In genomic region chr15:10645101-10645500, GRCm38 (mm10) we compare ENCODE assay signal across 17 mouse cellular contexts.
DNase-seq lines count a peak whose midpoint lies in the region; ATAC-seq and TF ChIP-seq lines count a peak whose summit lies in the region.
"Had no signal": no experiment of that assay in that cellular context is flagged by ENCODE, and none has a peak within 500 bp of the region (broad histone marks: within the 10 kb centered on the region; RNA-seq: fewer than 3 reads in every experiment).

No protein-coding gene starts in this region.

- no peaks in the 10 kb centered on the region for H3K27me3 ChIP-seq in intestine, embryonic 15.5 days (replicated peaks)
- H3K27me3 ChIP-seq in intestine, postnatal 0 days (replicated peaks; ENCODE audit: control insufficient read depth, insufficient read depth, low read length) = no peaks in the 10 kb centered on the region
- no peaks in the 10 kb centered on the region for H3K27me3 ChIP-seq in liver, embryonic 16.5 days (ENCODE audit: control insufficient read depth, insufficient read depth, low read depth, low read length)
- H3K27me3 ChIP-seq in liver, embryonic 11.5 days (replicated peaks; ENCODE audit: control insufficient read depth, insufficient read depth, low read length) = no peaks in the 10 kb centered on the region
- no peaks in the 10 kb centered on the region for H3K27me3 ChIP-seq in intestine, embryonic 16.5 days (replicated peaks; ENCODE audit: control insufficient read depth, insufficient read depth, low read length)
- H3K27me3 ChIP-seq: hindbrain, embryonic 13.5 days had no signal

- no peaks in the 10 kb centered on the region for H3K36me3 ChIP-seq in intestine, embryonic 15.5 days
- H3K36me3 ChIP-seq in intestine, postnatal 0 days (ENCODE audit: control insufficient read depth, insufficient read depth) = no peaks in the 10 kb centered on the region
- H3K36me3 ChIP-seq in liver, embryonic 16.5 days (ENCODE audit: control insufficient read depth, insufficient read depth) = no peaks in the 10 kb centered on the region
- no peaks in the 10 kb centered on the region for H3K36me3 ChIP-seq in liver, embryonic 11.5 days (ENCODE audit: control insufficient read depth, insufficient read depth, low read length)
- H3K36me3 ChIP-seq in intestine, embryonic 16.5 days (ENCODE audit: control insufficient read depth, insufficient read depth, low read length) = no peaks in the 10 kb centered on the region
- H3K36me3 ChIP-seq: hindbrain, embryonic 13.5 days had no signal

- H3K9ac ChIP-seq in intestine, embryonic 15.5 days = no peak overlapping the region
- H3K9ac ChIP-seq in intestine, postnatal 0 days (ENCODE audit: low read depth, low read length) = no peak overlapping the region
- H3K9ac ChIP-seq in liver, embryonic 16.5 days (ENCODE audit: low read depth, low read length) = no peak overlapping the region
- no peak overlapping the region for H3K9ac ChIP-seq in liver, embryonic 11.5 days (ENCODE audit: low read depth, low read length)
- H3K9ac ChIP-seq in intestine, embryonic 16.5 days (ENCODE audit: low read depth, low read length) = no peak overlapping the region
- H3K9ac ChIP-seq: hindbrain, embryonic 13.5 days; liver, embryonic 14.5 days had no signal

- intact Hi-C loops in left cerebral cortex, postnatal 36 days (cut with DNase I) = no loop called here

- WGBS in intestine, embryonic 15.5 days = 39% methylated on average over 8 of the region's 8 CpGs
- 32% methylated on average over 8 of the region's 8 CpGs for WGBS in intestine, postnatal 0 days
- WGBS in liver, embryonic 16.5 days (ENCODE audit: insufficient replicate concordance) = 60% methylated on average over 8 of the region's 8 CpGs
- WGBS in liver, embryonic 11.5 days = 70% methylated on average over 8 of the region's 8 CpGs
- 42% methylated on average over 8 of the region's 8 CpGs for WGBS in intestine, embryonic 16.5 days

- H3K4me3 ChIP-seq in intestine, embryonic 15.5 days (replicated peaks) = no peak overlapping the region
- no peak overlapping the region for H3K4me3 ChIP-seq in intestine, postnatal 0 days (ENCODE audit: low read depth, low read length)
- H3K4me3 ChIP-seq in liver, embryonic 16.5 days (ENCODE audit: low read depth, low read length) = no peak overlapping the region
- no peak overlapping the region for H3K4me3 ChIP-seq in liver, embryonic 11.5 days (ENCODE audit: low read depth, low read length)
- H3K4me3 ChIP-seq in intestine, embryonic 16.5 days (ENCODE audit: low read length) = no peak overlapping the region
- H3K4me3 ChIP-seq: embryonic facial prominence, embryonic 10.5 days; hindbrain, embryonic 13.5 days; limb, embryonic 10.5 days had no signal

- DNase-seq in liver, embryonic 11.5 days (ENCODE audit: low spot score) = no peak
- peak; percentile 33 for DNase-seq in kidney, postnatal 14 days
- no peak for DNase-seq in left cerebral cortex, postnatal 36 days (ENCODE audit: low spot score in 2 of 2)
- DNase-seq: adrenal gland, postnatal 14 days; cerebellum, adult 9-10 months; gastrocnemius, postnatal 36 days; lung, postnatal 4 days; midbrain, embryonic 14.5 days had no signal

- no peak for TF ChIP-seq CTCF in intestine, postnatal 0 days (IDR thresholded peaks at IDR 0.05; ENCODE audit: low read depth)

- H3K4me2 ChIP-seq in intestine, embryonic 15.5 days (replicated peaks) = no peak overlapping the region
- H3K4me2 ChIP-seq in intestine, postnatal 0 days (replicated peaks; ENCODE audit: low read depth) = no peak overlapping the region
- no peak overlapping the region for H3K4me2 ChIP-seq in liver, embryonic 16.5 days (ENCODE audit: low read depth, low read length)
- no peak overlapping the region for H3K4me2 ChIP-seq in liver, embryonic 11.5 days
- H3K4me2 ChIP-seq in intestine, embryonic 16.5 days (ENCODE audit: low read depth, low read length) = peak overlapping the region; percentile 27; the same call in 1 of the 2 replicates
- H3K4me2 ChIP-seq: hindbrain, embryonic 13.5 days had no signal

- no peaks in the 10 kb centered on the region for H3K9me3 ChIP-seq in intestine, embryonic 15.5 days
- no peaks in the 10 kb centered on the region for H3K9me3 ChIP-seq in intestine, postnatal 0 days (ENCODE audit: control insufficient read depth)
- H3K9me3 ChIP-seq in liver, embryonic 16.5 days (replicated peaks; ENCODE audit: control insufficient read depth, low read length) = no peaks in the 10 kb centered on the region
- H3K9me3 ChIP-seq in liver, embryonic 11.5 days (ENCODE audit: control insufficient read depth, low read length) = no peaks in the 10 kb centered on the region
- H3K9me3 ChIP-seq in intestine, embryonic 16.5 days (ENCODE audit: control insufficient read depth, low read length) = no peaks in the 10 kb centered on the region
- H3K9me3 ChIP-seq: embryonic facial prominence, embryonic 10.5 days; hindbrain, embryonic 13.5 days; limb, embryonic 10.5 days had no signal

- peaks cover 24% of the 10 kb centered on the region for H3K4me1 ChIP-seq in intestine, embryonic 15.5 days (replicated peaks)
- no peaks in the 10 kb centered on the region for H3K4me1 ChIP-seq in intestine, postnatal 0 days (replicated peaks; ENCODE audit: control insufficient read depth, insufficient read depth, low read length)
- H3K4me1 ChIP-seq in liver, embryonic 16.5 days (ENCODE audit: control insufficient read depth, low read depth, low read length) = no peaks in the 10 kb centered on the region; the same call in 1 of the 2 replicates
- H3K4me1 ChIP-seq in liver, embryonic 11.5 days (replicated peaks; ENCODE audit: control insufficient read depth, insufficient read depth, low read length) = peaks cover 3% of the 10 kb centered on the region; the same call in 1 of the 2 replicates
- H3K4me1 ChIP-seq in intestine, embryonic 16.5 days (ENCODE audit: control insufficient read depth, insufficient read depth, low read length) = peaks cover 12% of the 10 kb centered on the region

- ATAC-seq in intestine, embryonic 15.5 days = peak; percentile 50
- no peak; the same call in 1 of the 2 replicates for ATAC-seq in intestine, postnatal 0 days
- peak; percentile 64 for ATAC-seq in liver, embryonic 16.5 days (ENCODE audit: low read depth)
- no peak for ATAC-seq in liver, embryonic 11.5 days (replicated peaks; ENCODE audit: low FRiP score)
- peak; percentile 48 for ATAC-seq in intestine, embryonic 16.5 days
- ATAC-seq: CD4-positive, CD25-positive, alpha-beta regulatory T cell, adult 4 months had no signal

- no peak overlapping the region for H3K27ac ChIP-seq in intestine, embryonic 15.5 days
- H3K27ac ChIP-seq in intestine, postnatal 0 days (ENCODE audit: low read depth, low read length) = no peak overlapping the region
- no peak overlapping the region for H3K27ac ChIP-seq in liver, embryonic 16.5 days (ENCODE audit: low read length)
- no peak overlapping the region for H3K27ac ChIP-seq in liver, embryonic 11.5 days (ENCODE audit: low read depth, low read length)
- no peak overlapping the region for H3K27ac ChIP-seq in intestine, embryonic 16.5 days (ENCODE audit: low read length)
- H3K27ac ChIP-seq: embryonic facial prominence, embryonic 10.5 days; hindbrain, embryonic 13.5 days; limb, embryonic 10.5 days; liver, embryonic 14.5 days had no signal

Comparison
In these comparisons a context has a peak if more than half of its experiments do, and no peak if none do; other contexts are left out.
1. ATAC-seq: peak in intestine, embryonic 15.5 days (single experiment), liver, embryonic 16.5 days (single experiment) and intestine, embryonic 16.5 days (single experiment); none in intestine, postnatal 0 days (single experiment) and liver, embryonic 11.5 days (single experiment).